Mouse (Mus musculus): ENCODE measurements around the gene Slc22a3. TPM values are rescaled to one million over a fixed set of nuclear protein-coding genes. Genes with fewer than 3 reads are reported as not detected.

Slc22a3 gene
- polyA plus RNA-seq, 1 experiment from 2014 or later, result 0.10 TPM

DNA sequence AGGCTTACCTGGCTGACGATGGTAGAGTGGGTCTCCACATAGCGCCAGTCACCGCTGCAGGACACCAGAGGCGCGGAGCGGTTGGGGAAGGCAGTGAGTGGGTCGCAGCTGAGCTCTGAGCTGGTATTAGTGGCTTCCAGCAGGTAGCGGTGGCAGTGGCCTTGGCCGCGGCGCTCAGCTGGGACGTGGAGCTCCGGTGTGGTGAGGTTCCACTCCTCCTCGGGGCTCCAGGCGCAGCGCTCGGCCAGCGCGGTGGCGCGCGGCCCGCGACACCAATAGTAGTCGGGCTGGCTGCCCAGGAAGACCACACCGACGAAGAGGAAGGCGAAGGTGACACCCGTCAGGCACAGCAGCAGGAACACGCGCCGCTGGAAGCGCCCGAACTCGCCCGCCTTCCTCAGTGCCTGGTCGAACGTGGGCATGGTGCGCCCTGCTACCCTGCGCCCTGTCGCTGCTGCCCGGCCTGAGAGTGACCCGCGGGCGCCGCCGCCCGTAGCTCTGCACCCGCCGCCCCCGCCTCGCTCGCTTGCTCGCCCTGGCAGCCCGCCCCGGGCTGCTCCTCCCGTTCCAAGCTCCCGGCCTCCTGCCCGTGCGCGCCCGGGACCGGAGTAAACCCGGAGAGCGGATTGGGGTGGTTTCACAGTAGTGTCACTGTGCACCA lies 471 bp downstream of the Slc22a3 start:
- peaks cover 44% of the 10 kb centered on the region for H3K27me3 ChIP-seq
- no peak for ATAC-seq
- no peaks in the 10 kb centered on the region for H3K36me3 ChIP-seq (ENCODE audit: poor library complexity, severe bottlenecking)
- no peaks in the 10 kb centered on the region for H3K4me1 ChIP-seq
- H3K9ac ChIP-seq, result no peak overlapping the region
- H3K27ac ChIP-seq, result no peak overlapping the region
- H3K4me3 ChIP-seq, result peak overlapping the region; percentile 29
- WGBS, result 2% methylated on average over 65 of the region's 65 CpGs
- H3K9me3 ChIP-seq (replicated peaks), result no peaks in the 10 kb centered on the region
- peak overlapping the region; percentile 56 for H3K4me2 ChIP-seq

DNA sequence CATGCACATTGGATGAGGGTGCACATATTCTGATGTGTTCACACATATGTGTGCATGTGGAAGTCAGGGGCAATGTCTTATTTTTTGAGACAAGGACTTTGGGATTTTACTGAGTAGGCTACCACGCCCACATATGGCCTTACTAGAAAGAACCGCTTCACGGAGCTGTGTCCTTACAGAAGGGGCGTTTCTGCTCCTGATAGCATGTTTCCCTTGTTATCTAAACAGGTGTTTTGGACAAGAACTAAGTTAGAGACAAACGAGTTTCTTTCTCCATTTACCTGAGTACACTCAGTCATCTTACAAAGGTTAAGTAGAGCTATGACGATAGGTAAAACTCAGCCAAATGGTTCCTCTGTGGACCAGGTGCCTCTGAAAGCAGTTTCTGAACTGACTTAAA lies 1.8 kb downstream of the Slc22a3 start:
- WGBS, result 84% methylated on average over 6 of the region's 6 CpGs

DNA sequence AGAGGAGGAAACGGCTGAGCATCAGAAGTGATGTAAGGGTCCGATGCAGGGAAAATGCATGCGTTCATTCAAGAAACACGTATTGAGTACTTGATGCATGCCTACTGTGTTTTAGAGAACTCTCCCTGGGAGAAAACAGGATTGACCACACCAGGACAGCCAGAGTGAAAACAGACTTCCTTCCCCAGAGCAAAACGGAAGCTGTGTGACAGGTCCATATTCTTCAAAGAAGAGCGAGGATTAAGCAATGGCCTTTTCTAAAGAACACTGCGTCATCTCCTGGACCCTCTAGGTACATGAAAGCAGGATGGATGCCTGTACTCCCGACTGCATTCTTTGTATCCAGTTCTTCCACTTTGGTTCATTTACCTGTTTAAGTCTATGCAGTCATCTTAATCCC lies 8.1 kb downstream of the Slc22a3 start:
- Histone ChIP-seq H3K27me3 (no peaks in the 10 kb centered on the region), H3K4me3 (no peak overlapping the region), H3K36me3 (ENCODE audit: poor library complexity, severe bottlenecking) (no peaks in the 10 kb centered on the region), H3K9me3 (replicated peaks) (no peaks in the 10 kb centered on the region), H3K4me2 (no peak overlapping the region), H3K4me1 (no peaks in the 10 kb centered on the region), H3K27ac (no peak overlapping the region), H3K9ac (no peak overlapping the region)
- WGBS, result 89% methylated on average over 8 of the region's 8 CpGs
- ATAC-seq, result no peak

More for the DNA sequence above, 1.8 kb downstream of the Slc22a3 start:
- ATAC-seq, result no peak
- Histone ChIP-seq H3K4me2 (no peak overlapping the region), H3K4me1 (no peaks in the 10 kb centered on the region), H3K9ac (no peak overlapping the region), H3K4me3 (no peak overlapping the region), H3K36me3 (ENCODE audit: poor library complexity, severe bottlenecking) (no peaks in the 10 kb centered on the region), H3K27ac (no peak overlapping the region), H3K27me3 (peaks cover 44% of the 10 kb centered on the region), H3K9me3 (replicated peaks) (no peaks in the 10 kb centered on the region)

DNA sequence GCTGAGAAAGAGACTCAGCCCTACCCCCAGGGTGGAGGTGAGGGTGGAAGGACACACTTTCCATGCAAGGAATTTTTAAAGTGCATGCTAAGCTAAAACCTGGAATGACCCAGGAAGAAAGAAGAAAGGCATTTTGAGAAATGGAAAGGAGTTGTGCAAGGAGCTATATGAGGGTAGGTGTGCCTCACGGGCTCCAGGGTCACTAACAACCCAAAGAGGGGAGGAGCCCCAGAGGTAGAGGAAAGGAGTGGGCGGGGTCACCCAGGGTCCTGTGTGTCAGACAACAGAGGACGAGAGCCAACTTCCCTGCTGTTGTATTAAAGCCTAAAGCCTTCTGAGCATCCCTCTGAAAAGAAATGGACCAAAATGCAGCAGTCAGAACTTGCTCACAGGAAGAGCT lies 11.9 kb downstream of the Slc22a3 start:
- Histone ChIP-seq H3K27ac (no peak overlapping the region), H3K4me1 (no peaks in the 10 kb centered on the region), H3K27me3 (no peaks in the 10 kb centered on the region), H3K36me3 (ENCODE audit: poor library complexity, severe bottlenecking) (no peaks in the 10 kb centered on the region), H3K9ac (no peak overlapping the region), H3K4me2 (no peak overlapping the region), H3K9me3 (replicated peaks) (no peaks in the 10 kb centered on the region), H3K4me3 (no peak overlapping the region)
- 49% methylated on average over 3 of the region's 3 CpGs for WGBS
- ATAC-seq, result no peak

DNA sequence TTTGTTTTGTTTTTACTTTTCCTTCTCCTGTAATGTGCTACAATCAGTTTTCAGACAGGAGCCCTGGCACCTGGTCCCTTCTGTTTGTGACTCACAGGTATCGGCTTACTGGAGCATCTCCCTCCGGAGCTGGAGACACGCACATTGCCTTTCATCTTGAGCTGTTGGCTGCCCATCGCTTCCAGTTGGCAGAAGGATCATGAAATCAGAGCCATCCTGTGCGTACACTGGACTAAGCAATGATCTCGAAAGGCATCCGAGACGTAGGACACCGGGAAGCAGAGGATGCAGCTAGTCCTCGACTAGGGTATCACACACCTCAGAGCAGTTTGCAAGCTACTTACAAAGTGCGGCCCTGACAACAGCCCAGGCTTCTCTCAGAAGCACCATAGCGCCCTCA lies 15.9 kb downstream of the Slc22a3 start:
- H3K9me3 ChIP-seq (replicated peaks), result no peaks in the 10 kb centered on the region
- ATAC-seq, result no peak
- no peak overlapping the region for H3K4me3 ChIP-seq
- no peaks in the 10 kb centered on the region for H3K4me1 ChIP-seq
- WGBS, result 89% methylated on average over 12 of the region's 12 CpGs
- no peaks in the 10 kb centered on the region for H3K27me3 ChIP-seq
- no peak overlapping the region for H3K27ac ChIP-seq
- H3K9ac ChIP-seq, result no peak overlapping the region
- H3K4me2 ChIP-seq, result no peak overlapping the region
- H3K36me3 ChIP-seq (ENCODE audit: poor library complexity, severe bottlenecking), result no peaks in the 10 kb centered on the region

DNA sequence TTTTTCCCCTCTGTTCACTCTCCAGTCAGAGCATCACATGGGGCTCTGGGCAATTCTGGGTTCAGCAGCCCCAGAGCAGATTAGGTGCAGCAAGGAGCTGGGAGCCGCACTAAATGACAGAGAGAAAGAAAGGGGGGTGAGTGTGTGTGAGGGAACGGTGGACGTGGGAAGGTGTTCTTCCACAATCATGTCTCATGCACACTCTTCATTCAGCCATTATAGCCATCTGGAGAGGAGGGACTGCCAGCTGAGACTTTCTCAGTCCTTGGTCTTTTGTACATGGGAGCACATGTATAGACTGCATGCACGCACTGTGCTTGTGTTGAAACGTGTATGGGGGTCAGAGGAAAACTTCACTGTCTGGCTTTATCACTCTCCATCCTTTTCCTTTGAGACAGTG lies 17.6 kb downstream of the Slc22a3 start:
- WGBS, result 78% methylated on average over 5 of the region's 5 CpGs
- Histone ChIP-seq H3K27me3 (no peaks in the 10 kb centered on the region), H3K27ac (no peak overlapping the region), H3K4me3 (no peak overlapping the region), H3K4me1 (no peaks in the 10 kb centered on the region), H3K9me3 (replicated peaks) (no peaks in the 10 kb centered on the region), H3K36me3 (ENCODE audit: poor library complexity, severe bottlenecking) (no peaks in the 10 kb centered on the region), H3K4me2 (no peak overlapping the region), H3K9ac (no peak overlapping the region)
- no peak for ATAC-seq

DNA sequence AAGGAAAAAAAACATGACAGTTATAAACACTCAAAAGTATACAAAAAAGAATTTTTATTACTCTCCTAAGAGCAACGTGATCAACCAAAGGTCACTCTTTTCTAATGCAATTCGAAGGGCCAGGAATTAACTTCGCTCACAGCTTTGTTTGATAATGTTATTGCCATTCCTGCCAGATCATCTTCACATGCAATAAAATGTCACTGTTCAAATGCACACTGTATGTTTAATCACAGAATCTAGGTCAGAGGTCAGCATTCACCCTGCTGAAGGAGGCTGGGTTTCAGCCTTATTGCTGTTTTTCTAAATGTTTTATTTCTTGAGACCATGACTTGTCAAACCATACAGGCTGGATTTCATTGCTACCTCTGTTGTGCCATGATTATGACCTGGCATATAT lies 21.8 kb downstream of the Slc22a3 start:
- H3K9me3 ChIP-seq (replicated peaks), result no peaks in the 10 kb centered on the region
- no peak for ATAC-seq
- no peaks in the 10 kb centered on the region for H3K27me3 ChIP-seq
- no peaks in the 10 kb centered on the region for H3K4me1 ChIP-seq
- no peak overlapping the region for H3K27ac ChIP-seq
- H3K4me2 ChIP-seq, result no peak overlapping the region
- whole genome bisulfite sequencing, result 92% methylated on average over 3 of the region's 3 CpGs
- no peak overlapping the region for H3K4me3 ChIP-seq
- no peaks in the 10 kb centered on the region for H3K36me3 ChIP-seq (ENCODE audit: poor library complexity, severe bottlenecking)
- H3K9ac ChIP-seq, result no peak overlapping the region

DNA sequence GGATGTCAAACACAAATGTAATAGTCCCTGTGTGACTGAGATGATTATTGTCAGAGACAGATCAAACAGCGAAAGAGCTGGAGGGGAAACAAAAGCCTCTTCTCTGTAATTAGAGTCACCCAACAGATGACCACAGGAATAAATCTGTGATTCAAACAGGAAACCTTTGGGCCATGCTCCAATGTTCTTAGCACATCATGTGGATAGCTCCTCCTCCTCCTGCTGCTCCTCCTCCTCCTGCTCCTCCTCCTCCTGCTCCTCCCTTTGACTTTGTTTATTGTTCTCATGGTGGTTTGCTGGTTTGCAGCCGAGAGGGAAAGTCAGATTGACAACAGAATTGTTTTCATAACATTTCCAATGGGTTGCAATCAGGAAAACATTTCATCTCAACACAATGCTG lies 28.1 kb downstream of the Slc22a3 start:
- Histone ChIP-seq H3K27ac (no peak overlapping the region), H3K4me1 (no peaks in the 10 kb centered on the region), H3K27me3 (no peaks in the 10 kb centered on the region), H3K36me3 (ENCODE audit: poor library complexity, severe bottlenecking) (no peaks in the 10 kb centered on the region), H3K4me2 (no peak overlapping the region), H3K9ac (no peak overlapping the region), H3K9me3 (replicated peaks) (no peaks in the 10 kb centered on the region), H3K4me3 (no peak overlapping the region)
- ATAC-seq, result no peak
- 44% methylated on average over 2 of the region's 2 CpGs for WGBS

DNA sequence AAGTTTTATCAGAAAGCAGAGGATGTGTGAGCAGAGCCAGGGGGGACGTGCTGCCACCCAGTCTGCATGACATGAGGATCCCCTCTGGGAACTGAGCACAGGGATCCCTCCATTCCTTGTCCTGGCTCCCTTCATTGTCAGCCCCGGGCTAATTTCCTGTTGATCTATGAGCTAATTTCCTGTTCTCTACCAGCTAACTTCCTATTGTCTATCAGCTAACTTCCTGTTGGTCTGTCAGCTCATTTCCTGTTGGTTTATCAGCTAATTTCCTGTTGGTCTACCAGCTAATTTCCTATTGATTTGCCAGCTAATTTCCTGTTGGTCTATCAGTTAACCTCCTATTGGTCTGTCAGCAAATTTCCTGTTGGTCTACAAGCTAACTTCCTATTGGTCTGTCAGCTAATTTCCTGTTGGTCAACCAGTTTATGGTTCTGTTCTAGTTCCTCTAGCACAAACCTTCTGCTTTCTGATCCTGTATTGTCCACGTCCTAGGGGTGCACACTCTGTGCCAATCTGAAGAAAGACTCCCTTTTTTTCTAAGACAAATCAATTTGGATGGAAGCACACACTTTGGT lies 32.9 kb downstream of the Slc22a3 start:
- H3K4me1 ChIP-seq, result no peaks in the 10 kb centered on the region
- no peak overlapping the region for H3K27ac ChIP-seq
- H3K36me3 ChIP-seq (ENCODE audit: poor library complexity, severe bottlenecking), result no peaks in the 10 kb centered on the region
- H3K4me3 ChIP-seq, result no peak overlapping the region
- H3K4me2 ChIP-seq, result no peak overlapping the region
- H3K27me3 ChIP-seq, result no peaks in the 10 kb centered on the region
- H3K9ac ChIP-seq, result no peak overlapping the region
- no peak for ATAC-seq
- H3K9me3 ChIP-seq (replicated peaks), result no peaks in the 10 kb centered on the region
- 73% methylated on average over 3 of the region's 3 CpGs for WGBS

DNA sequence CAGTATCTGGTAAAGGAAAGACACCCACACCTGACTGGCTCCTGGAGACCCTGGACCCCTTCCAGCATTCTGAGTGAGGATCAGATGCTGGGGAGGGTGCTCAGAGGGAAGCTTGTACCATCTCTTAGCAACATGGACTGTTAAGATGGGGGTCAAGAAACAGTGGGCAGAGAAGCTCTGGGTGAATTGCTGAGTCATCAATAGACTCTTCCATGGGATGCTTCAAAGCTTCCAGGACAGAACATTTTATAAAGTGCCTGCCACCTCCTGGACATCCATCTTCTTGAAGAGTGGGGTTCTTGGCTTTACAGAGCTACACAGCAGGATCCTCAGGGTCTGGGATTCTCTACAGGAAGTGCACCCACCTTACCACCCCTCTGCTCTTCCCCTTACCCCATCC lies 35.0 kb downstream of the Slc22a3 start:
- Histone ChIP-seq H3K4me2 (no peak overlapping the region), H3K4me3 (no peak overlapping the region), H3K9me3 (replicated peaks) (no peaks in the 10 kb centered on the region), H3K4me1 (no peaks in the 10 kb centered on the region), H3K27me3 (no peaks in the 10 kb centered on the region), H3K9ac (no peak overlapping the region), H3K27ac (no peak overlapping the region), H3K36me3 (ENCODE audit: poor library complexity, severe bottlenecking) (no peaks in the 10 kb centered on the region)
- ATAC-seq, result no peak

DNA sequence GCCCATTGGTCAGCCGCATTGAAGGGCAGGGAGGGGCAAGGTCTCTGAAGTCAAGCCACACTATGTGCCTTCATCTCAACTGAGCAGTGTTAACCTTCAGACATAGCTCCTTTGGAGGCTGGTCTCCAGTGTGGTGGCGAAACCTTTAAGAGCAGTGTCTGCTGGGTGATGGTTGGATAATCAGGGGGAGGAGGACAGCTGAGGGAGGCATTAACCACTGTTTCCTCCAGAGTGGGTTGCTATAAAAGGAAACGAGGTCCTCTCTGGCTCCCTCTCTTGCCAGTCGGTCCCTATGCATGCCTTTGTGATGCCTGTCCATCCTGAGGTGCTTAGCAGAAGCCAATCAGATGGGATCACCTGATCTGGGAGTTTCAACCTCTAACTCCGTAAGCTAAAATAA lies 38.8 kb downstream of the Slc22a3 start:
- Histone ChIP-seq H3K9me3 (replicated peaks) (no peaks in the 10 kb centered on the region), H3K27me3 (no peaks in the 10 kb centered on the region), H3K4me2 (no peak overlapping the region), H3K27ac (no peak overlapping the region), H3K4me1 (no peaks in the 10 kb centered on the region), H3K4me3 (no peak overlapping the region), H3K9ac (no peak overlapping the region), H3K36me3 (ENCODE audit: poor library complexity, severe bottlenecking) (no peaks in the 10 kb centered on the region)
- ATAC-seq, result no peak
- WGBS, result 77% methylated on average over 5 of the region's 5 CpGs

DNA sequence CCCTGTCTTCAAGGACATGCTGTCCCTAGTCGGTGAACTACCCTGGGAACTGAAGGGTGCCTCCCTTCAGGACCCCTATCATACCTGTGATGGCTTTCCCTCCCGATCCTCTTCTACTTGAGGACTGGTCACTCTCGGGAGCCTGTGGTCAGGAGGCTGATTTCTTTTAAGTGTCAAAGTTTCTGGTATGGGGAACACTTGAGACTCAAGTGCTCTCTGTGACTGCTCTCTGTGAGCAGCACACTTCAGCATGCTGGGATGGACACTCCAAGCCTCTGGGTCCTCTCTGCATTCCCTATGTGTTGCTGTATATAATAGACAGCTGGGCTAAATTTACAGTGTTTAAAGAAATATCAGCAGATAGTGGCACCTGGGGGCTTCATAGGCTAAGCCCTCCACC lies 39.9 kb downstream of the Slc22a3 start:
- no peak for ATAC-seq
- H3K36me3 ChIP-seq (ENCODE audit: poor library complexity, severe bottlenecking), result no peaks in the 10 kb centered on the region
- H3K27me3 ChIP-seq, result no peaks in the 10 kb centered on the region
- 80% methylated on average over 3 of the region's 3 CpGs for WGBS
- no peaks in the 10 kb centered on the region for H3K4me1 ChIP-seq
- H3K4me2 ChIP-seq, result no peak overlapping the region
- no peak overlapping the region for H3K4me3 ChIP-seq
- no peaks in the 10 kb centered on the region for H3K9me3 ChIP-seq (replicated peaks)
- no peak overlapping the region for H3K9ac ChIP-seq
- H3K27ac ChIP-seq, result no peak overlapping the region

DNA sequence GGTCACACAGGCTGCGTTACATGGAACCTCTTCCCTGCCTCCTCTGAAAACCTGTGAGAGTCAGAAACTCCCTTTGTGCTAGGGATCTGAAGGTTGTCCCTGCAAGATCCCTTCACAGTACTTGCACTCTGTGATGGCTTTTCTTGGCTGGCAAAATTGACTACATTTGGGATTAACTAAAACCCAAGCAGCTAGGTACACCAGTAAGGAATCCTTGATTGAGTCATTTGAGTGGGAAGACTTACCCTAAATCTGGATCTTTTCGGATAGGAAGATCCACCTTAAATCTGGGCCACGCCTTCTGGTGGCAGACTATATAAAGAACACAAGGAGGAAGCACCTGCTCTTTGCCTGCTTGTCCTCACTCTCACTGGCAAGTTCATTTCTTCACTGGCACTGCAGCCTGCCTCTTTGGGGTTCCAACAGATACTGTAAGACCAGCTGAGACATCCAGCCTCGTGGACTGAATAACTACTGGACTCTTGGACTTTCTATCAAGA lies 41.0 kb downstream of the Slc22a3 start:
- no peaks in the 10 kb centered on the region for H3K27me3 ChIP-seq
- no peaks in the 10 kb centered on the region for H3K4me1 ChIP-seq
- 82% methylated on average over 4 of the region's 4 CpGs for WGBS
- no peaks in the 10 kb centered on the region for H3K36me3 ChIP-seq (ENCODE audit: poor library complexity, severe bottlenecking)
- H3K27ac ChIP-seq, result no peak overlapping the region
- H3K4me2 ChIP-seq, result no peak overlapping the region
- H3K9ac ChIP-seq, result no peak overlapping the region
- no peaks in the 10 kb centered on the region for H3K9me3 ChIP-seq (replicated peaks)
- no peak overlapping the region for H3K4me3 ChIP-seq
- ATAC-seq, result no peak
